Mouse (Mus musculus): ENCODE data around the gene Ptprs. TPM values are rescaled to one million over a fixed set of nuclear protein-coding genes. Genes with fewer than 3 reads are reported as not detected.
A peak's percentile ranks its signal among the peaks of the same experiment; 100 is the strongest.

The Ptprs gene
- total RNA-seq, 2 experiments from 2014 or later, result 657 to 686 TPM

- DNase-seq, result no peak
Measured at GRCm38 (mm10) chr17:56490438-56491152, 14.3 kb upstream of the Ptprs start.

- DNase-seq, result no peak
Measured at GRCm38 (mm10) chr17:56488028-56488427, 11.7 kb upstream of the Ptprs start.

DNA sequence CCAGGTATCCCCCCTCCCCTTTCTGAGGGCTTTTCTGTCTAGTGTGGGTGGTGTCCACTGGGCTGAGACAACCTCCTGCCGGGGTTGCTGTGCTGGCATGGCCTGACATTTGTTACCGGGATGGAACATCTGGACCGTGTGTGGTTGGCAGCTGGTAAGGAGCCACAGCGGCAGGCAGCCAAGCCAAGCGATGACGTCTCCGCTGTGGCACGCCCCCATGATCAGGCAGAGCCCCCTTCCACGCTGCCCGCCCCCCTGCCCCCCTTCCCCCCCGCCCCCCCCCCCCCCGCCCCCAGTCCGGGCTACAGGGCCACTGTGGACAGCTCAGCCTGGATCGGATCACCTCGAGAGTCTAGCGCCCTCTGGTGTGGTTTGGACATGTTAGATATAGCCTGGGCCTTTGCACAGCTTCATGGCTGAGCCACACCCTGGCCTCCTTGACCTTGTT is 11.2 kb upstream of the Ptprs start:
- DNase-seq, result no peak

DNA sequence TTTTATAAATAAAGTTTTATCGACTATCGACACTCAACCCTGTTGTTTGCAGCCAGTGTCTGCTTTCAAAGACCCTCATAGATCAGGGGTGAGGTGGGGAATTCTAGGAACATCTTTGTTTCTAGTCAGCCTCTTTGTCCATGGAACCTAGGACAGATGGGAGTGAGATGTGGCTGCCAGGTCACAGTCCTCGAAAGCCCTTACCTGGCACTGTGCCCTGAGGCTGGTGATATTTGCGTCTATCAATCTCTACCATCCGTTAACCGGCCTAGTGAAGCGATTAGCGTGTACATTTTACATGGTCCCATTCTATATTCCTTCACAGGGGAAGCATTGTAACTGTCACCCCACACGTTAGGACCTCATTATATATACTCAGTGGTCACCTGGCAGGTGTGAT is 9.6 kb upstream of the Ptprs start:
- no peak for DNase-seq

DNA sequence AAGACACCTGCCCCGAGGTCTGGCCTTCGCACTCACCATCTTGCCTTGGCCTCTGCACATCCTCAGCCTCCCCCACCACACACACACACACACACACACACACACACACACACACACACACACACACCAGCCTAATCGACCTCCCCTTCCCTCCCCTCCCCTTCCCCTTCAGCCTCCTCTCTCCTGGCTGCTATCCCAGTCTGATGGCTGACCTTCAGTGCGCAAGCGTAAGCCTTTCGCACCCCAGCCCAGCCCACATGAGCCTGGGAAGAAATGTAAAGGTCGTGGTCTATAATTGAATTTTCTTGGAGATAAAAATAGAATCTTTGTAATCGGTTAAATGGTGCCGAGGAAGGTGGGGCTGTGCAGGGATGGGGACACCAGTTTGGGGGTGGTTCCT is 8.8 kb upstream of the Ptprs start:
- DNase-seq, result no peak

GRCm38 (mm10) chr17:56482671-56483070 is 6.4 kb upstream of the Ptprs start:
- DNase-seq, result no peak

DNA sequence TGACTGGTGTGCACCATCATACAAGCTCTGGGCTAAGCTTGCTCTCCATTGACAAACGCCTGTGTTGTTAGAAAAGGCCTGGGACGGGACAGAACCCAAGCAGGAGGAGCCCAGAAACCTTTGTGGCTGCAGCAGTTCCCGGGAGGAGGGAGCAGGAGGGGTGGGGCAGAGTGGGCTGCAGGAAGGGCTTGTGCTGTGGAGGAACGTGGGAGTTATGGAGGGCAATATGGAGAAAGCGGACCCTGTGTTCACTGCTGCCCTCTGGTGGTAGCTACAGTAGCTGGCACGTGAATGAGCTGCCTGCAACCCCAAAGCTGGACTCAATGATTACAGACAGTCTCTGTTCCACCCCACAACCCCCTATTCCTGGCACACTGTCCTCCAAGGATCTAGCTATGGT is 3.1 kb upstream of the Ptprs start:
- peak; percentile 60 to 63 for DNase-seq

- no peak for DNase-seq
Measured at GRCm38 (mm10) chr17:56478191-56478611, 1.9 kb upstream of the Ptprs start.

- DNase-seq, result no peak
Measured at GRCm38 (mm10) chr17:56477191-56477818, 1.0 kb upstream of the Ptprs start.

DNA sequence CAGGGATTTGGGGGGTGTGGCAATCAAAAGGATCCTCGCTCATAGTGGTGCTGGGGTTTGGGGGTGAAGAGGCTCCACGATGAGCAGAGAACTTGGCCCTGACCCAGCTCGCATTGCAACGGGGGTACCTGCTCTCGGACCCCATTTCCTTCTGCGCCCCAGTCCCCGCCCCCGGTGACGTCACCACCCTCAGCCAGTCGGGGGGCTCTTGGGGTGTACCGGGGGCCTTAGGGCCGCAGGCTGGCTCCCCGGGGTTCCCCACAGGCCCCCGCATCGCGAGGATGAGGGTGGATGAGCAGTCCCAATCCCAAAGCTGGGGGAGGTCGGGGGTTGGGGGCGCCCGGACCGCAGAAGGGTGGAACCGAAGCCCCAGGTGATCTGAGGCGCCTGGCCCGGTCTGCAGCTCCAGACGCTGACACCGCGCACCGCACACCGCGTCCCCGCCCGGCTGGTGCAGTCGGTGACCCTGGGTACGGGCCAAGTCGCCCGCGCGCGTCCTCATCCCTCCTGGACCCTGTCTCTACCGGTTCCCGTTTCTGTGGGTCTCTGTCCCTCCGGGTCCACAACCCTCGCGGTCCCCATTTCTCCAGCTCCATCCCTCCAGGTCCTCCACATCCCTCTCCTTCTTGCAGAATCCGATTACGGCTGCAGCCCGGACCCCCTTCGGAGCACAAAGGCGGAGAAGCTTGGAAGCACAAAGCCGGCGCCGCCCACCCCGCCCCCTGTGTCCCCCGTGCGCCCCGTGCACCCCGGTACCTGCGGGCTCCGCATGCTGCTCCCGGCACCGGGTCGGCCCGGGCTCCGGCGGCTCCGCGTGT is 490 bp downstream of the Ptprs start:
- peak; percentile 66 to 67 for DNase-seq

- peak; percentile 76 to 79 for DNase-seq
Measured at GRCm38 (mm10) chr17:56474831-56475581, 1.3 kb downstream of the Ptprs start.

DNA sequence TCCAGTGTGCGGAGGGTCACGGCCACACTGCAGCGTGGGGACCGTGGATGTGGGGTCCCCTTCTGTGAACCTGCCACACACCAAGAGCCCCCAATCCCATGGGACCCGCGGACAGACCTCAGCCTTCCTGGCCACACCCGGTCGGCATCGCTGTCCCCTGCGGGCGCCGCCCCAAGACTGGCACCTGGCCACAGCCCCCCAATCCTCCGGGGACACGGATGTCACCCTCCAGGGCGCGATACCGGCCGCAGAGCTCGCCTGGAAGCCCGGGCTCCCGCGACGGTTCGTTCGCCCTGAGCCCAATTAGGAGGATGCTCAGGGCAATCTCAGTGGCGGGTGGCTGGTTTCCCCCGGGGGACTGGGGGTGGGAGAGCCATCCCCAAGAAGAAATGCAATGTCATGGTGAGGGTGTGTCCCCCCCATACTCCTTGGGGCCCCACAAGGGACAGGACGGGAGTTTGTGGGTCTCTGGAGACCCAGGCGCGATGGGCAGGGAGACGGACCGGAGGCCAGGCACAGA is 1.9 kb downstream of the Ptprs start:
- DNase-seq, result no peak

- DNase-seq, result no peak
Measured at GRCm38 (mm10) chr17:56473611-56473905, 2.7 kb downstream of the Ptprs start.

GRCm38 (mm10) chr17:56472733-56473610 is 3.3 kb downstream of the Ptprs start:
- no peak for DNase-seq

GRCm38 (mm10) chr17:56472121-56472520 is 4.2 kb downstream of the Ptprs start:
- DNase-seq, result no peak

DNA sequence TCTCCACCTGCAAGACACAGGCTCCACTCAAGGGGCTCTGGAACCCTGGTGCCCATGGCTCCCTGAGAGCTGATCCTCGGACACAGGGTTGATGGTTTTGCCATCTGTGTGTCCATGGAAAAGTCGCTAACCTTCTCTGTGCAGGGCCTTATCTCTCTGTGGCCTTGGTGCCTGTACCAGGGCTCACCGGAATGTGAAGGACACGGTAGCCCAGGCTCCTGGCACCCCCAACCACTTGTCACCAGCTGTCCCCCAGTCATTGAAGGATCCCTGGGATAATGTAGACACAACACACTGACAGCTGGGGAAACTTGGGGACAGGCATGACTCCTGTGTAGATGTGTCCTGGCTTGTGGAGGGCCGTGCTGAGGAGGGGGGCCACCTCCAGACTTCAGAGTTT is 5.1 kb downstream of the Ptprs start:
- no peak for DNase-seq

DNA sequence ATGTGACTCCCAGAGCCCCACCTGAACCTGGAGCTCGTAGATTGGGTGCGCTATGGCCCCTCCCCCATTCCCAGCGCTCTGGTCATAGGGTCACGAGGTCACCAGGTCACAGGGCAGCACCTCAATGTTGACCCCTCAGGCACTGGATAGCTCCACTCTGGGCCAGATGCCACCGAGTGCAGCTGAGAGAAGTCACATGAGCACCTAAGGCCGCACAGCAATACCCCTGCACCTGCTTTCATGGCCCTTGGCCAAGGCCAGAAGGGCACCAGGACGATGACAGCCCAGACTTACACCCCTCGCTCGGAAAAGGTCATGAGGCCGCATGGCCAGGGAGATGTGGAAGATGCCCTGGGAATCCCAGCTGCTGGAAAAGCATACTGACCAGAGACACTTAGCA is 5.7 kb downstream of the Ptprs start:
- no peak for DNase-seq

DNA sequence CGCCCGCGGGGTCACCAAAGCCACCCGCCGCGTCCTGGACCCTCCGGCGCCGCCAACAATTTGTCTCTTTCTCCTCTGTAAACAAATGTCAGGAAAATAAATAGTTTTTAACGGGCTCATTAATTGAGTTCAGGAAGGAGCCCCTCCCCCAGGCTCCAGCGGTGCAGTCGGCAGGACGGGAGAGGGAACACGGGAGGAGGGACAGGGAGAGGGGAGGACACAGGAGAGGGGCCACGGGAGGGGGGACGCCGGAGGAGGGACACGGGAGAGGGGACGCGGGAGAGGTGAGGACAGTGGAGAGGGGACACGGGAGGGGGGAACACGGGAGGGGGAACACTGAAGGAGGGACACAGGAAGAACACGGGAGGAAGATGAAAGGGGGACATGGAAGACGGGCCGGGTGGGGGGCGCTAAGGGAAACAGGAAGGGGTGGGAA is 6.3 kb downstream of the Ptprs start:
- DNase-seq, result no peak

DNA sequence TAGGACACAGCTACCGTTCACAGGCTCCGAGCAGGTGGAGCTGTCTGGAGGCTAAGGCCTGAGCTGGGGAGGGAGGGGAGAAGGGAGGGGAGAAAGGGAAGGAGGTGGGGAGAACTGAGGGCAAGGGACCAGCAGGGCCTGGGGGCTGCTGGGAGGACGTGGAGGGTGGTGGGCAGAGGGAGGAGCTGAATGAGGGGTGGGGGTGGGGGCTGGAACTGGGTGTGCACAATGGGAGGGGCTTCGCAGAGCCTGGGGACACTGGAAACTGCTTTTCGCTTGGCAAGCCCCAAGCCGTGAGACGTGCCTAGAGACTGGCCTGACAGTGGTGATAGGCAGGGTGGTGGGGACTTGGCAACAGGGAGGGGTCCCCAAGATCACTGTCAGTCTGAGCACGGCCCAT is 7.0 kb downstream of the Ptprs start:
- no peak for DNase-seq

DNA sequence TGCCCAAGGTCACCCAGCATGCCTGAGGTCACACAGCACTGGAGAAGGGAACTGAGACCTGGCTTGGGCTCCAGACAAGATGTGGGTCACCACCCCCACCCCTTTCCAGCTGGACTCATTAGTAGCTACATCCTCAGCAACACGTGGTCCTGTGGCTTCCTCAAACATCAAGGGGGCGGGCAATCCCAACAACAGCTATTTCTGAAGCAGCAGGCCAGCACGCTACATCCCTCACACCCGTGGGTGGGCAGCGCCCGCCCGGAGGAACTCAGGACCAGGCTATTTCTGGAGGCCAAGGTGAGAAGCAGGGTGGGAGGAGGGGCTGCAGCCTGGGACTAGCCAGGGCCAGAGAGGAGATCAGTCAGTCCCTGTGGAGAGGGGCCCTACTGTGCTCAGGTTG is 7.4 kb downstream of the Ptprs start:
- no peak for DNase-seq

DNA sequence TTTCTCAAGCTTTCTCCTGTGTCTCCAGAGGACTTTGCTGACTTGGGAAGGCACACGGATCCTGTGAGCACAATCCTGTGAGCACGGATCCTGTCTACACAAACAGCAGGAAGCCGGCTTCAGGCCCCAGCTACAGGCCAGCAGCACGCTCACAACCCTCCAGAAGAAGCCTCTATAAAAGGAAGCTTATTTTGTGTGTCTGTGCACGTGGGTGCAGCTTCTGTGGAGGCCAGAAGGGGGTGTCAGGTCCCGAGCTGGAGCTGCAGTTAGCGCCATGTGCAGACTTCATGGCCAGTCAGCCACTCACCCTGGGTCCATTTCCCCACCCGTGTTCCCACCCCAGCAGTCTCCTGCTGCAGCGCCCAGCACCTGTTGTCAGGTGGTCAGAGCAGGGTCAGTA is 7.9 kb downstream of the Ptprs start:
- no peak for DNase-seq

Data from layer of hippocampus, postnatal 36 days (tissue).